Mouse (Mus musculus): ENCODE measurements at regions not wholly inside any gene's neighbourhood (a gene's known extent, or its start where the extent isn't known, plus 50 kb on each side); places are given as distances from the start of the nearest gene placed in this dataset.
A peak's percentile ranks its signal among the peaks of the same experiment; 100 is the strongest.

DNA sequence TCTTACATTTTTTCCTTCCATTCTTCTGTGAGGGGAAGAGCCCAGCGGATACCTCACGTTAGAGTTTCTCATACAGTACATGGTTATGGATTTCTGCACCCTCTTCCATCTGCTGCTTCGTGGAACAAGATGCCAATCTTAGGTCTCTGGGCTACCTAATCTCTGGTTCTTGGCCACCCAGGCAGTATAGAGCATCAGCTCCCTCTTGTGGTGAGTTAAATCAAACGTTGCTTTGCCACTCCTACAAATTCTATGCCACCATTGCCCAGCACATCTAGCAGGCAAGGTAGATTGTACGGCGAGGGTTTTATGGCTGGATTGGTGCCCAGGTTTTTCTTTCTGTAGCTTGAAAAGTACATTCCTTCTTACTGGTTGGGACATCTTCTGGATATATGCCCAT lies 889.7 kb upstream of the Slc10a2 start:
- peak; percentile 1 for DNase-seq

DNA sequence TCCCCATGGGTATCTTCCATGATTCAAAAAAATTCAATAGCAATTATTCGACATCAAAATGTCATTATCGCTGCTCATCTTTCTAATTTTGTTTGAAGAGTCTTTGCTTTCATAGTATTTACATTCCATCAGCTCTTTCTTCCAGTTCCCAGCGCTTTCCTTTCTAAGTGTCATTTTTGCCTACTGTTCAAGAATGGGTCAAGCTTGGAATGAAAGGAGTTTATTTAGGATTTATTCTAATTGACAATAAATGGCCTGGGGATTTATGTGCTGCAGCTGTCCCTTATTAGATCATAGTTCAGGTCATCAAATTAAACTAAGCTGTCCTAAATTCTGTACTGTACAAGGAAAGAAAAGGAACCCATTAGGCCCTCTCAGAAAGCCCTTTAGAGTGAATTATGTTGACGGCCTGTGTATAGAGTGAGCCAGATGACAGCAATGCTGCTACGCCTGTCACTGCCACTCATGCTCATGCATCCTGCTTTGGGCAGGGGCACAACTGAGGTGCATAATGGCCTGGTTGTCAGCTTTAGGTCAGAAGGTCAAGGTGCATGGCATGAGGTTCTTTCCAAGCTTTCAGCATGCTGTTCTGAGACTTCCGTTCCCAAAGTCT lies 860.4 kb upstream of the Slc10a2 start:
- no peak for DNase-seq

- no peak for DNase-seq
Measured at GRCm38 (mm10) chr8:5964299-5964698, 859.1 kb upstream of the Slc10a2 start.

DNA sequence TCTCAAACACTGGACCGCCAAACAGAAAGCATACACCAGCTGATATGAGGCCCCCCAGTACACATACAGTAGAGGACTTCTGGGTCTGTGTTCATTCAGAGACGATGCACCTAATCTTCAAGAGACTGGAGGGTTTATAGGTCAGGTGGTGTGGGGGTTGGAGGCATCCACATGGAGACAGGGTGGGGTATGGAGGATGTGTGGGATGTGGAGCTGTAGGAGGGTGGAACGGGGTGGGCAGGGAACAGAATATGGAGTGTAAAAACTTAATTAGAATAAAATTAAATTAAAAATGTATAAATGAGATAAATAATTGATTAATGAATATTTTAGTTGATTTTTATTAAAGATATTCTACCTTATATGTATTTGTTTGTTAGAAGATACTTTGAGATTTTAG lies 832.9 kb upstream of the Slc10a2 start:
- DNase-seq: no peak

DNA sequence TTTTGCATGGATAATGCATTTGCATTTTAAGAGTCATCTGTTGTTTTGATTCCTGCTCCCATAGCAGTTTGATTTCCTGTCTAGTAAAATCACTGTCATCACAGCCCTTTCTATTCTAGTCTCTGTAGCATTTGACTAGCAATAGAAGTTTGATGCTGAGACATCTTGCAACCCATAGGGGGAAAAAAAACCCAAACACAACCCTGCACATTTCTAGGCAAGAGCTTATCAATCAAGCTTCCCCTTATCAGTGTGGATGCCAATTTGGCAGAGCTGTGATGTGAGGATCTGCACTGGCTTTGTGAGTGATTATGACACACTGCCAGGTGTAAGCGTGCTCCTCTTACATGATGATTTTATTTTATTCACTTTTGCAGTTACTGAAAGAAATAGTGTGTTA lies 813.0 kb upstream of the Slc10a2 start:
- no peak for DNase-seq
